Mouse (Mus musculus) intestine, embryonic 15.5 days (tissue): ENCODE measurements around the gene Rhoj. TPM values are rescaled to one million over a fixed set of nuclear protein-coding genes. Genes with fewer than 3 reads are reported as not detected.
"Not testable (repeated sequence)": the region's sequence is repeated elsewhere in the genome, so short reads cannot be mapped to it uniquely, and the experiment has no call there.

Experiments
- ATAC-seq: fragments of 200-750 bp; cut with Nextera tagmentation; 2 replicates; pipeline ENCODE4 v1.8.0; 2017; ENCODE audit warnings: moderate TSS enrichment, moderate library complexity
- H3K27ac ChIP-seq: fragments of 300-500 bp; sonication (generic); 2 replicates; pipeline ENCODE4 v1.5.1; 2015; ENCODE audit warnings: mild to moderate bottlenecking, inconsistent platforms
- H3K27me3 ChIP-seq: fragments of 300-500 bp; sonication (generic); replicated peaks from 2 replicates; pipeline ENCODE4 v1.6.1; 2015; ENCODE audit warnings: inconsistent platforms
- H3K36me3 ChIP-seq: fragments of 300-500 bp; sonication (generic); 2 replicates; pipeline ENCODE4 v1.6.1; 2015; ENCODE audit warnings: inconsistent platforms
- H3K4me1 ChIP-seq: fragments of 300-500 bp; sonication (generic); replicated peaks from 2 replicates; pipeline ENCODE4 v1.6.1; 2015; ENCODE audit warnings: inconsistent platforms
- H3K4me2 ChIP-seq: fragments of 300-500 bp; sonication (generic); replicated peaks from 2 replicates; pipeline ENCODE4 v1.6.1; 2015; ENCODE audit warnings: mild to moderate bottlenecking, inconsistent platforms
- H3K4me3 ChIP-seq: fragments of 300-500 bp; sonication (generic); replicated peaks from 2 replicates; pipeline ENCODE4 v1.5.1; 2015; ENCODE audit warnings: inconsistent platforms
- H3K9ac ChIP-seq: fragments of 300-500 bp; sonication (generic); 2 replicates; pipeline ENCODE4 v1.6.1; 2015; ENCODE audit warnings: inconsistent platforms
- H3K9me3 ChIP-seq: fragments of 300-500 bp; sonication (generic); 2 replicates; pipeline ENCODE4 v1.6.1; 2016; ENCODE audit warnings: inconsistent platforms
- WGBS: fragments of 180-500 bp; shearing (Covaris S2); methylation state at CpG from one replicate; pipeline ENCODE4 v1.1.7; 2015; 5-methylcytosine and 5-hydroxymethylcytosine counted together
- polyA plus RNA-seq: library from polyadenylated mRNA; unstranded; fragments of >200 nt; fragmentation: Nextera tagmentation; extraction: Ambion mirVana; gene quantifications from 2 replicates; pipeline ENCODE4 v1.2.1, GENCODE M21; 2015

Gene Rhoj
- polyA plus RNA-seq, 1 experiment from 2014 or later = 37.7 TPM

- H3K9ac ChIP-seq = no peak within 1 kb of the TSS
- no peak within 1 kb of the TSS for H3K4me2 ChIP-seq
- H3K27me3 ChIP-seq = no peaks in the 10 kb centered on the region
- no peak within 1 kb of the TSS for H3K27ac ChIP-seq
- no peaks in the 10 kb centered on the region for H3K4me1 ChIP-seq
- no peak for ATAC-seq
- H3K9me3 ChIP-seq = no peaks in the 10 kb centered on the region
- H3K36me3 ChIP-seq = no peaks in the 10 kb centered on the region
- 91% methylated on average over 4 of the region's 4 CpGs for WGBS
- H3K4me3 ChIP-seq = no peak within 1 kb of the TSS
Measured at GRCm38 (mm10) chr12:75416681-75417080, 108.6 kb downstream of the Rhoj start, which contains the start of gene Gphb5. Gene Gphb5, minus strand, starts transcription at chr12:75416781.

- H3K36me3 ChIP-seq = no peaks in the 10 kb centered on the region
- H3K4me3 ChIP-seq = no peak overlapping the region
- H3K9ac ChIP-seq = no peak overlapping the region
- H3K27ac ChIP-seq = no peak overlapping the region
- no peaks in the 10 kb centered on the region for H3K4me1 ChIP-seq
- no peaks in the 10 kb centered on the region for H3K27me3 ChIP-seq
- H3K4me2 ChIP-seq = no peak overlapping the region
- WGBS = 71% methylated on average over 7 of the region's 7 CpGs
- ATAC-seq = no peak
- H3K9me3 ChIP-seq = no peaks in the 10 kb centered on the region
Measured at GRCm38 (mm10) chr12:75424359-75424758, 116.2 kb downstream of the Rhoj start.

DNA sequence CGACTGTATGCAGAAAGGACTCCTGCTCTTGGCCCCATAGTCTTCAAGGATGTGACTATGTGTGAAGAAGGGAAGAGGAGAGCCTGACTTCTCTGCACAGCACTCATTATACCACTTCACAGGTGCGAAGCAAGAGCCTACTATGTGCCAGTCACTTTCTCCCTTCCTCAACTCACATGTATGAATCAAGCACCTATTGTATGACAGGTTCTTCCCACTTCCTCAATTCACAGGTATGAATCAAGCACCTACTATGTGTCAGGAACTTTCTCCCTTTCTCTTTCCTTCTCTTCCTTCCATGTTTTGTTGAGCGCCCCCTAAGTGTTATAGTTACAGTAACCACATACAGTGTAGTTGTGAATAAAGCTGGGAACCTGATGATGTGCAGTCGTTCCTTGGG, 116.7 kb downstream of the Rhoj start:
- no peak overlapping the region for H3K4me2 ChIP-seq
- no peaks in the 10 kb centered on the region for H3K36me3 ChIP-seq
- H3K4me3 ChIP-seq = no peak overlapping the region
- H3K9ac ChIP-seq = no peak overlapping the region
- no peaks in the 10 kb centered on the region for H3K9me3 ChIP-seq
- no peak overlapping the region for H3K27ac ChIP-seq
- ATAC-seq = no peak
- H3K4me1 ChIP-seq = no peaks in the 10 kb centered on the region
- WGBS = 82% methylated on average over 4 of the region's 4 CpGs
- no peaks in the 10 kb centered on the region for H3K27me3 ChIP-seq

GRCm38 (mm10) chr12:75425882-75426281, 117.8 kb downstream of the Rhoj start:
- ATAC-seq = no peak
- H3K9me3 ChIP-seq = no peaks in the 10 kb centered on the region
- H3K27ac ChIP-seq = no peak overlapping the region

DNA sequence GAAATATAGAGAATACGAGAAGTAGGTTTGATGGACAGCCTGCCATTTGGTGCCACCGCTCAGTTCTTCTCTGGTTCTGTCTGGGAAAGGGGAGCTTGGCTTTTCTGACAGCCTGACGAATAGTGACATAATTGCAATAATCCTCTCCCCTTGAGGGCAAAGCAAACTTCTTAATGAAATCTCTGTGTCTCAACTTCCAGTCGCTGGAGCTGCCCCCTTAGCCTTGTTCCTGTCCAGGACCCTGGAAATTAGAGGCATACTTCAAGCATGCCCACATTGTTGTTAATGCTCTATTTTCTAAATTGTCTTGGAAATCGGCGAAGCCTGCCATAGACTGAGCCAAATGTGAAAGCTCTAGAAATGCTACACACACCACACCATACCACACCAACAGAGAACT, 120.6 kb downstream of the Rhoj start:
- H3K27ac ChIP-seq = no peak overlapping the region
- no peaks in the 10 kb centered on the region for H3K4me1 ChIP-seq
- 83% methylated on average over 6 of the region's 6 CpGs for WGBS
- no peaks in the 10 kb centered on the region for H3K27me3 ChIP-seq
- ATAC-seq = no peak
- H3K9ac ChIP-seq = no peak overlapping the region
- no peak overlapping the region for H3K4me3 ChIP-seq
- H3K9me3 ChIP-seq = no peaks in the 10 kb centered on the region
- H3K36me3 ChIP-seq = no peaks in the 10 kb centered on the region
- H3K4me2 ChIP-seq = no peak overlapping the region

More at GRCm38 (mm10) chr12:75425882-75426281, 117.8 kb downstream of the Rhoj start:
- H3K4me1 ChIP-seq = no peaks in the 10 kb centered on the region
- H3K36me3 ChIP-seq = no peaks in the 10 kb centered on the region
- WGBS = 81% methylated on average over 7 of the region's 7 CpGs
- no peaks in the 10 kb centered on the region for H3K27me3 ChIP-seq
- no peak overlapping the region for H3K4me3 ChIP-seq
- no peak overlapping the region for H3K4me2 ChIP-seq
- H3K9ac ChIP-seq = no peak overlapping the region

- Histone ChIP-seq H3K9me3 (no peaks in the 10 kb centered on the region), H3K36me3 (no peaks in the 10 kb centered on the region), H3K9ac (no peak overlapping the region), H3K27me3 (no peaks in the 10 kb centered on the region), H3K4me2 (no peak overlapping the region), H3K4me3 (no peak overlapping the region), H3K27ac (no peak overlapping the region), H3K4me1 (no peaks in the 10 kb centered on the region)
- 93% methylated on average over 1 of the region's 1 CpGs for WGBS
- no peak for ATAC-seq
Measured at GRCm38 (mm10) chr12:75429685-75430396, 121.7 kb downstream of the Rhoj start.

DNA sequence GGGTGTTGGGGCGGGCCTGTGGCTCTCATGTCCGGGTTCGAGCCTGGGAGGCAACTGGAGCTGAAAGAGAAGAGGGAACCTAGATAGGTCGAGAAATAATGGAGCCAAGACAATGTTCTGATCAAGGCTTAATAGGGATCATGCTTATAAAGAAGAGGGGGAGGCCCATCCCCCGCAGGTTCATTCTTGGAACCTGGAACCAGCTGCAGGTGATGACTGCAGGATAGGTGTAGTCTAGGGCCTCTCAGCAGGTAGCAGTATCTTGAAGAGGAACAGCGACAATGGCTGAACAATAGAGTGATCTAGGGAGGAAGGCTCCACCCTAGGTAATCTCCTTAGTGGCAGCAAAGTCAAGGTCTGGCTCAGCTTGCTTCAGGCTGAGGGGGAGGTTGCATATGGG, 124.3 kb downstream of the Rhoj start:
- H3K27ac ChIP-seq, H3K4me3 ChIP-seq, ATAC-seq, H3K4me1 ChIP-seq, H3K9ac ChIP-seq, H3K4me2 ChIP-seq, H3K27me3 ChIP-seq, H3K36me3 ChIP-seq, H3K9me3 ChIP-seq: not testable (repeated sequence)
- WGBS = 85% methylated on average over 6 of the region's 6 CpGs

DNA sequence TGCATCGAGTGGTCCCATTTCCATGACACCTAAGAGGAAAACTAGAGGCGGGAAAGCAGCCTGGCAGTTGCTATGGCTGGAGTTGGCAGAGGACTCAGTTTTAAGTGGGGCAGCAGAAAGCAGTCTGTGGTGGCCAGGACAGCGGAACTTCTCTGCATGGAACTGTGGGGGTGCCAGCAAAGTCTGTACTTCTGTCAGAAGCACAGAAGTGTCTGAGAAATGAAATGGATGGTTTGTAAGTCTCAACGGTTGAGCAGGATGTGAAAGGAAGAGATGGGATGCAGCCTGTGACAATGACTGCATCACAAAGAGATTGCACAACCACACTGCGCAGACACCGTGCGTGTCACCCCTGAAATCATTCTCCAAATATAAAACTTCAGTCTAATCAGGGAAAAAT, 138.1 kb downstream of the Rhoj start:
- 82% methylated on average over 7 of the region's 7 CpGs for WGBS
- Histone ChIP-seq H3K27ac (no peak overlapping the region), H3K4me3 (no peak overlapping the region), H3K27me3 (no peaks in the 10 kb centered on the region), H3K9ac (no peak overlapping the region), H3K4me2 (no peak overlapping the region), H3K4me1 (0 out of 2 replicates have a peak, but pooled peaks cover 4% of the 10 kb centered on the region), H3K36me3 (peaks cover under 1% of the 10 kb centered on the region; the same call in 1 of the 2 replicates), H3K9me3 (no peaks in the 10 kb centered on the region)
- no peak for ATAC-seq

GRCm38 (mm10) chr12:75448921-75449320, 140.8 kb downstream of the Rhoj start:
- no peak overlapping the region for H3K27ac ChIP-seq
- no peaks in the 10 kb centered on the region for H3K27me3 ChIP-seq
- ATAC-seq = no peak
- no peak overlapping the region for H3K4me2 ChIP-seq
- H3K4me1 ChIP-seq = 0 out of 2 replicates have a peak, but pooled peaks cover 4% of the 10 kb centered on the region
- H3K4me3 ChIP-seq = no peak overlapping the region
- H3K9ac ChIP-seq = no peak overlapping the region
- H3K36me3 ChIP-seq = peaks cover 12% of the 10 kb centered on the region; the same call in 1 of the 2 replicates
- 68% methylated on average over 5 of the region's 5 CpGs for WGBS
- no peaks in the 10 kb centered on the region for H3K9me3 ChIP-seq

GRCm38 (mm10) chr12:75449475-75449966, 141.4 kb downstream of the Rhoj start:
- Histone ChIP-seq H3K4me3 (no peak overlapping the region), H3K9ac (no peak overlapping the region), H3K4me2 (no peak overlapping the region), H3K4me1 (0 out of 2 replicates have a peak, but pooled peaks cover 4% of the 10 kb centered on the region), H3K27ac (no peak overlapping the region), H3K36me3 (peaks cover 12% of the 10 kb centered on the region; the same call in 1 of the 2 replicates), H3K9me3 (no peaks in the 10 kb centered on the region), H3K27me3 (no peaks in the 10 kb centered on the region)
- ATAC-seq = no peak
- 56% methylated on average over 6 of the region's 6 CpGs for WGBS

DNA sequence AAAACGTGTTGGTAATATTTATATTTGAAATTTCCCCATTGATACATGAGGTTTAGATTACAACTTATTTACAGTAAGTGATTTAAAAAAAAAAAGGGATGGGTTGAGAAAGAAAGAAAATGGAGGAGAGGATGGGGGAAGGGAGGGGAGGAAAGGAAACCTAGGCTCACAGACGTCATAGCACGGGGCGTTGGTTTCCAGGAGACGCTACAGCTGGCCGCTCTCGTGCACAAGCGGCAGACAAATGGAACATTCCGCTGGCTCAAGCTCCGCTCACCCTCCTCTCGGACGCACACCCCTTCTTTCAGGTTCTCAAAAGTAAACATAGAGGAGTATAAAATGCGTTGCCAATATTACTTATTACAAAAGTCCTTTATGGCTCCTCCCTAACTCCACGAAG, 141.9 kb downstream of the Rhoj start:
- peak; percentile 43; the same call in 1 of the 2 replicates for ATAC-seq
- H3K9ac ChIP-seq = no peak overlapping the region
- H3K4me1 ChIP-seq = 0 out of 2 replicates have a peak, but pooled peaks cover 4% of the 10 kb centered on the region
- H3K9me3 ChIP-seq = no peaks in the 10 kb centered on the region
- H3K27me3 ChIP-seq = no peaks in the 10 kb centered on the region
- no peak overlapping the region for H3K27ac ChIP-seq
- H3K36me3 ChIP-seq = peaks cover 12% of the 10 kb centered on the region; the same call in 1 of the 2 replicates
- no peak overlapping the region for H3K4me3 ChIP-seq
- 48% methylated on average over 14 of the region's 14 CpGs for WGBS
- no peak overlapping the region; the same call in 1 of the 2 replicates for H3K4me2 ChIP-seq

- H3K4me3 ChIP-seq = no peak overlapping the region
- peaks cover 12% of the 10 kb centered on the region; the same call in 1 of the 2 replicates for H3K36me3 ChIP-seq
- H3K4me2 ChIP-seq = no peak overlapping the region
- H3K9me3 ChIP-seq = no peaks in the 10 kb centered on the region
- ATAC-seq = 0 out of 2 replicates have a peak, but pooled peaks have one; percentile 28
- H3K9ac ChIP-seq = no peak overlapping the region
- no peak overlapping the region for H3K27ac ChIP-seq
- WGBS = 94% methylated on average over 8 of the region's 8 CpGs
- H3K4me1 ChIP-seq = 0 out of 2 replicates have a peak, but pooled peaks cover 4% of the 10 kb centered on the region
- no peaks in the 10 kb centered on the region for H3K27me3 ChIP-seq
Measured at GRCm38 (mm10) chr12:75450592-75450991, 142.5 kb downstream of the Rhoj start.
